Mouse (Mus musculus) embryonic facial prominence, embryonic 11.5 days (tissue): ENCODE measurements around the gene Nat8f5. TPM values are rescaled to one million over a fixed set of nuclear protein-coding genes. Genes with fewer than 3 reads are reported as not detected.
"Not testable (repeated sequence)": the region's sequence is repeated elsewhere in the genome, so short reads cannot be mapped to it uniquely, and the experiment has no call there.

Source experiments
- ATAC-seq: fragments of 200-750 bp; cut with Nextera tagmentation; replicated peaks from 2 replicates; pipeline ENCODE4 v1.8.0; 2017; ENCODE audit warnings: low read depth; ENCODE audit not compliant: insufficient number of reproducible peaks, low FRiP score, low TSS enrichment
- DNase-seq: peaks from one replicate; pipeline ENCODE4 v3.0.0-alpha.2; 2015; ENCODE audit warnings: low spot score
- H3K27ac ChIP-seq: fragments of 300-500 bp; sonication (generic); replicated peaks from 2 replicates; pipeline ENCODE4 v1.5.1; 2014; ENCODE audit warnings: mild to moderate bottlenecking, low read depth, low read length, control low read depth
- H3K27me3 ChIP-seq: fragments of 300-500 bp; sonication (generic); 2 replicates; pipeline ENCODE4 v1.6.1; 2014; ENCODE audit warnings: mild to moderate bottlenecking, low read length, moderate library complexity, mixed read lengths; ENCODE audit not compliant: control insufficient read depth, insufficient read depth
- H3K36me3 ChIP-seq: fragments of 300-500 bp; sonication (generic); replicated peaks from 2 replicates; pipeline ENCODE4 v1.6.1; 2014; ENCODE audit warnings: low read depth, mild to moderate bottlenecking, low read length, moderate library complexity, mixed read lengths; ENCODE audit not compliant: control insufficient read depth, insufficient read depth
- H3K4me1 ChIP-seq: fragments of 300-500 bp; sonication (generic); 2 replicates; pipeline ENCODE4 v1.6.1; 2014; ENCODE audit warnings: low read length, mixed read lengths; ENCODE audit not compliant: control insufficient read depth, insufficient read depth
- H3K4me2 ChIP-seq: fragments of 300-500 bp; sonication (generic); 2 replicates; pipeline ENCODE4 v1.6.1; 2014; ENCODE audit warnings: low read depth, mild to moderate bottlenecking, control low read depth, low read length, moderate library complexity
- H3K4me3 ChIP-seq: fragments of 300-500 bp; sonication (generic); 2 replicates; pipeline ENCODE4 v1.5.1; 2014; ENCODE audit warnings: low read depth, low read length, control low read depth
- H3K9ac ChIP-seq: fragments of 300-500 bp; sonication (generic); replicated peaks from 2 replicates; pipeline ENCODE4 v1.6.1; 2014; ENCODE audit warnings: mild to moderate bottlenecking, control low read depth, low read length
- H3K9me3 ChIP-seq: fragments of 300-500 bp; sonication (generic); replicated peaks from 2 replicates; pipeline ENCODE4 v1.6.1; 2016; ENCODE audit warnings: mild to moderate bottlenecking, low read length, inconsistent platforms, mixed read lengths; ENCODE audit not compliant: control insufficient read depth
- WGBS: fragments of 180-500 bp; shearing (Covaris S2); extraction: QIAGEN DNeasy Blood & Tissue Kit; methylation state at CpG from one replicate; pipeline ENCODE4 v1.1.7; 2014; 5-methylcytosine and 5-hydroxymethylcytosine counted together
- microRNA-seq: library from miRNA; unstranded; fragments of <30 nt; microRNA quantifications from one replicate; pipeline ENCODE4, GENCODE M21; 2016; ENCODE audit warnings: borderline number of aligned reads
- polyA plus RNA-seq: library from polyadenylated mRNA; unstranded; fragments of >200 nt; fragmentation: Nextera tagmentation; extraction: Ambion mirVana; gene quantifications from 2 replicates; pipeline ENCODE4 v1.2.1, GENCODE M21; 2014

Gene Nat8f5
- polyA plus RNA-seq, 1 experiment from 2014 or later = not detected

- ATAC-seq, H3K36me3 ChIP-seq, DNase-seq, H3K9me3 ChIP-seq, H3K27ac ChIP-seq, H3K4me3 ChIP-seq, H3K27me3 ChIP-seq, H3K4me2 ChIP-seq, H3K4me1 ChIP-seq, H3K9ac ChIP-seq: not testable (repeated sequence)
- WGBS = 83% methylated on average over 2 of the region's 3 CpGs
These were observed 10.3 kb downstream of the Nat8f5 start for GRCm38 (mm10) chr6:85810514-85810913.

DNA sequence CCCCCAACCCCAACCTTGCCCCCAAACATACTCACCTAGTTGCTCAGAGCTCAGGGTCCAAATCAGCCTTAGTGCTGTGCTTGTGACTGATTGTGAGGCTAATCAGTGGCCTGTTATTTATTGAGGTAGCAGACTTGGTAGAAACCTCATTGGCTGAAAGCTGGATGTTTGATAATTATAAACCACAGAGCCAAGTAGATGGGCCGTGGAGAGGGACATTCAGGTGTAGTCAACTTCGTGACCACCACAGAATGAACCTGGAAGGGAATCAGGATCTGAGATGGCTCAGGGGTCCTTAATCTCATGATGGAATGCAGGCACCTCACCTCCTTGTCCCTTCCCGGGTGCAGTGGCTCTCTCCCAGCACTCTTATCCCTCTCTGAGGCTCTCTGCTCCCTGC lies 11.0 kb downstream of the Nat8f5 start:
- DNase-seq, H3K9me3 ChIP-seq, H3K4me1 ChIP-seq: not testable (repeated sequence)

GRCm38 (mm10) chr6:85803180-85803579 lies 17.6 kb downstream of the Nat8f5 start:
- DNase-seq, H3K4me1 ChIP-seq, H3K9ac ChIP-seq, H3K36me3 ChIP-seq, H3K27ac ChIP-seq, ATAC-seq, H3K9me3 ChIP-seq, H3K4me2 ChIP-seq, H3K27me3 ChIP-seq, H3K4me3 ChIP-seq: not testable (repeated sequence)
- WGBS = 66% methylated on average over 5 of the region's 5 CpGs

More for the DNA sequence above, 11.0 kb downstream of the Nat8f5 start:
- ATAC-seq, H3K4me2 ChIP-seq, H3K4me3 ChIP-seq, H3K27ac ChIP-seq, H3K9ac ChIP-seq, H3K27me3 ChIP-seq, H3K36me3 ChIP-seq: not testable (repeated sequence)
- WGBS = 72% methylated on average over 2 of the region's 3 CpGs

Small RNA genes within 50 kb of the gene (microRNA-seq; reads per million reads assigned to microRNA genes)
- gene Mir6375 = not detected

Other genes starting within 250 kb of the Nat8f5 start
- gene Alms1, start 233.4 kb downstream of the Nat8f5 start, polyA plus RNA-seq = 7.6 and 7.8 TPM in 2 replicates
- not detected in 2 replicates for gene Nat8f7, start 107.8 kb downstream of the Nat8f5 start, polyA plus RNA-seq
- not detected in 2 replicates for gene Nat8f3, start 55.2 kb downstream of the Nat8f5 start, polyA plus RNA-seq
- gene Nat8f6, start within 50 bp of the Nat8f5 start, polyA plus RNA-seq = not detected in 2 replicates
- gene Nat8, start 11.1 kb upstream of the Nat8f5 start, polyA plus RNA-seq = not detected in 2 replicates
- gene Nat8f2, start 48.2 kb upstream of the Nat8f5 start, polyA plus RNA-seq = not detected in 2 replicates
- gene Nat8f4, start 83.9 kb upstream of the Nat8f5 start, polyA plus RNA-seq = 4.0 and 4.1 TPM in 2 replicates
- gene Tprkb, start 90.9 kb upstream of the Nat8f5 start, polyA plus RNA-seq = 29.7 and 39.7 TPM in 2 replicates
- gene Nat8f1, start 94.7 kb upstream of the Nat8f5 start, polyA plus RNA-seq = 4.1 and 6.1 TPM in 2 replicates
- gene Dusp11, start 140.7 kb upstream of the Nat8f5 start, polyA plus RNA-seq = 43.7 and 45.3 TPM in 2 replicates
- not detected in 2 replicates for gene Figla, start 195.2 kb upstream of the Nat8f5 start, polyA plus RNA-seq
- gene Add2, start 207.7 kb upstream of the Nat8f5 start, polyA plus RNA-seq = 19.1 and 22.1 TPM in 2 replicates